Mouse (Mus musculus) urinary bladder, postnatal 25 days (tissue): ENCODE measurements at regions not wholly inside any gene's neighbourhood (a gene's known extent, or its start where the extent isn't known, plus 50 kb on each side); places are given as distances from the start of the nearest gene placed in this dataset.

ENCODE experiments used
- DNase-seq: peaks from one replicate; pipeline ENCODE4 v3.0.0; 2022; ENCODE audit warnings: low spot score

DNA sequence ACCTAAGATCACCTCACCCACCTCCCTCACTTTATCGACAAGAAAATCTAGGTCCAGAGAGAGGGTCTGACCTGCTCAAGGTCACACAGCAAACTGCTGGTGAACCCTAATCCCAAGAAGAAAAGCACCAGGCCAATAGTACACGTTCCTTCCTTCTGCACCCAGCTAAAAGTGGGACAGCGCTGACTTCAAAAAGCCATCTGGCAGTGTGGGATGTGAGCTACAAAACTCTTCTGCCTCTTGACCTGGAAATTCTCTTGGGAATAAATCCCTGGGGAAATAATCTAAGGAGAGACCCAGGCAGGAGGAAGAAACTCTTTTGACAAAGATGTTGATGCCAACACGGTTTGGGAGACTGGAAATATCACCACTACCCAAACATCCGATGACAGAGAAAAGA lies 175.4 kb downstream of the Cct6b start:
- no peak for DNase-seq

GRCm38 (mm10) chr11:82579841-82580415 lies 184.2 kb downstream of the Cct6b start:
- DNase-seq, result no peak

GRCm38 (mm10) chr11:82576019-82576418 lies 187.3 kb downstream of the Tmem132e start:
- DNase-seq, result no peak

GRCm38 (mm10) chr11:82573126-82573525 lies 184.4 kb downstream of the Tmem132e start:
- DNase-seq, result no peak

DNA sequence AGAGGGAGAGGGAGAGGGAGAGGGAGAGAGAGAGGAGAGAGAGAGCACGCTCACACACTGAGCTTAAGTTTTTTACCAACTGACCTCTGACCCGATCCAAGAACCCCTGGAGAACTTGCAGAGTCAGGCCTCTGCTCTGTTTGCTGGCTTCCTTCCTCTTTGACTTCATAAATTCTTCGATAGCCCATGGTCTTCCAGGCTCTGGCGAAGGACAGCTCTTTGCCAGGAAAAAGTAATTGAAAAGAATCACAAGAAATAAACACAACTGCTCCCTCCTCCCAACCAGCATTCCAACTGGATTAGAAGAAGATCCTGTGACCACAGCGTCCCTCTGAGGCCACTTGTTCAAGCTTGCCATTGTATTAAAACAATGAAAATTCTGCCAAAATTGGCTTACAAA lies 182.8 kb downstream of the Tmem132e start:
- no peak for DNase-seq

- no peak for DNase-seq
These were observed 181.1 kb downstream of the Tmem132e start for GRCm38 (mm10) chr11:82569819-82570218.

GRCm38 (mm10) chr11:82568219-82568676 lies 179.5 kb downstream of the Tmem132e start:
- no peak for DNase-seq

GRCm38 (mm10) chr11:82567014-82567685 lies 178.4 kb downstream of the Tmem132e start:
- DNase-seq, result no peak

DNA sequence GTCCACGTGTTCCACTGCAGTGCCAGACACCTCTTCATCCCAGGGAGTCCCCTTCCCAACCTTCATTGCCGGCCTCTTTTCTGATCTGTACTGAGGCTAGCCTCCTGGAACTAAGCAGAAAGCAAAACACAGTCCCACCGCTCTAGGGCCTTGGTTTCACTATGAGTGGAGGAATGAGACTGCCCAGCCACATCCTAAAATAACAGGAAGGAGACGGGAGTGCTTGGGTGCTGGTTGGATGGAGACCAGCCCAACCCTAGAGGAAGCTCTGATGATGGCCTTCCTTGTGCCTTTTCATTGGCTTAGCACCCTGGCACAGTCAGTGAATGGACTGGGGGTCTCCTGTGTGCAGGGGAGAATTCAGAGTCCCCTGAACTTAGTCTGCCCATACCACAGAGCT lies 177.4 kb downstream of the Tmem132e start:
- DNase-seq, result no peak

GRCm38 (mm10) chr11:82564181-82564580 lies 175.5 kb downstream of the Tmem132e start:
- no peak for DNase-seq

DNA sequence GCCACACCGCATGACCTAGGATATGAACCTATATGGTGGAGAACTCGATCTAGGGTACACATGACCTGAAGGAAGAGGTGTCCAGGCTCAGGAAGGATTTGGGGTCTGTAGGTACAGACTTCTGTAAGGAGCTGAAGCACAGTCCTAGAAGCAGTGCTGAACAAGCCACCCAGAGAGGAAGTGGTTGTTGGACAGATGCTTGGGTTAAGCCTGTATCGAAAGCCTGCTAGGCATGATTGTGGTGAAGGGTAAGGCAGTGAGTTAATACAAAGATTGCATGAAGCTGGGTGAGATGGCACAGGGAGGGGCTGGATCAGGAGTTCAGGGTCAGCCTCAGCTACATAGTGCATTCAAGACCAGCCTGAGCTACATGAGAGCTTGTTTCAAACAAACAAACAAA lies 153.3 kb downstream of the Tmem132e start:
- no peak for DNase-seq

DNA sequence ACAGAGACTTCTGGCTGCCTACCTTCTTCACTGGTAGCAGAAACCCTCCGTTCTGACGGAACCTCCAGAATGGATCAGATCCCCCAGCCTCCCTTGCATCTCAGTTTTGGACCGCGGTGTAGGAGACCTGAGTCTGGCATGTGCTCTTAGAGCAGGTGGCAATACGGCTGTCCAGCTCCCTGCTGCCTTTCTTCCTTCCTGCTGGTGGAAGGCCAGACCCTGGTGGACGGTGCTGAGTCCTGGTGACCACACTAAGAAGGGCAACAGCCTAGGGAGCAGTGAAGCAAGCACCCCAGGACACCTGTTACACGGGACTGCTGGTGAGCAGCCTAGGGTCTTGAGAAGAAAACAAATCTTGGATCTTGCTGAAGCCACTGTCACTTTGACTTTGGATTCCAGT lies 152.7 kb downstream of the Tmem132e start:
- no peak for DNase-seq

GRCm38 (mm10) chr11:82537931-82538330 lies 149.2 kb downstream of the Tmem132e start:
- DNase-seq, result no peak

DNA sequence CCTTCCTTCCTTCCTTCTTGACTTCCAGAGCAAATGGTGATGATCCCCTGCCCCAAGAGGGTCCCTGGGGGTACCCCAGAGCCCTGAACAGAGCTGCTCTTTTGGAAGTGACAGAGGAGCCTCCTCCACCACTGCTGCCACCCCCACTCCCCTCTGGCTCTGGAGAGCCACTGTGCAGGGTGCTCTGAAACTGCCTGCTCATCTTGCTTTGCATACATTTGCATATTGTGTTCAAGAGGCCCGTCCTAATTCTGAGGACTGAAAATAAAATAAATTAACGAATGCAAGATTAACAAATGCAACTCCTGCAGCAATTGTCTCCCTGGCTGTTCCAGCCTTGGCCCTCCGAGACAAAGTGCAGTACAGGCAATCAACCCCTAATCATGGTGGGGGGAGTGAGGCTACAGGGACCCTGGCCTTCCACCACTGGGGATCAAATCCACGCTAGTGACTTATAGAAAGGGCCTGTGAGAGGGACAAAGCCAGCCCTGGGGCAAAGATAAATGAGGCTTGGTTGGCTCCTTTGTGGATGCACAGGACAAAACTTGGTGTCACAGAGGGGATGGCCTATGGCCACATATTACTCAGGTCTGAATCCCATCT lies 134.6 kb downstream of the Tmem132e start:
- DNase-seq, result no peak

DNA sequence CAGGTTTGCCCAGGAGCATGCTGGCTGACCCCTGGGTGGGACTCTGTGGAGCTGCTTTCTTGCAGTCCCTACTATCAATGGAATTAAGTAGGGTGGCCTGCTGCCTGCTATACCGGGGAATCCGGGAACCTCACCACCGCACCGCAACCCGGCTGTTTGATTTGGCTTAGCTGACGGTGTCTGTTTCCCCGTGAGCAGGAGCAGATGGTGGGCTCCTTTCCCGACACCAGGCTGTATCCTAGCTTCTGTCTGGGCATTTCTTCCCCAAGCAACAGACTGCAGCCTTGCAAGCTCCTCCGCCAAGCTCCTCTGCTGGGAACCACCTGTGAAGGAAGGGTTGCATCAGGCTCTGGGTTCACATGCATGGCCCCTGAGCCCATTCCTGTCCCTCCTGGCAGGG lies 132.7 kb downstream of the Tmem132e start:
- no peak for DNase-seq

- DNase-seq, result no peak
These were observed 130.0 kb downstream of the Tmem132e start for GRCm38 (mm10) chr11:82518691-82519090.

DNA sequence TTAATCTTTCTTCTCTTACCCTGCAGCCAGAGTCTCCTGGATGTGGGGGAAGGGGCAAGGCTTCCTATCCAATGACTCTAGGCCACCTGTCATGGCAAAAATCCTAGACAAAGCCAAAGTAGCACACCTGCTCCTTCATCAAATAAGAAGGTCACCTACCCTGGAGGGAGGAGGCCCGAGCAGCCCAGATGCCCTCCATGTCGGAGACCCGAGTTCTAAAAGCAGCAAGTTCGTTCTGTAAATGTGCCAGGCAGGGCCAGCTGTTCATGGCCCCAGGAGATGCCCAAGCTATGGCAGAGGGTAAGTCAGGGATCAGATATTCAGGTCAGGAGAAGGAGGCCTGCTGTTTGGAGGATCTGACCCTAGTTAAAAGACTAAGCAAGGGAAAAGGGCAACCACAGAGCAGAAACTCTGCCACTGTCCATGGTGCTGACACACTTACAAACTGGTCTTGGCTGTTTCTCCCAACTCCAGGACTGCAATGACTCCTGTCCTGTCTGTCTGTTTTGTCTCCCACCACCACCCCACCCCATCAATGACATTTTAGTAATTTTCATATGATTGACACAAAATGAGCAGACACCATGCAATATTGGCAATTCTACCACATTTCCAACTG lies 125.9 kb downstream of the Tmem132e start:
- no peak for DNase-seq

DNA sequence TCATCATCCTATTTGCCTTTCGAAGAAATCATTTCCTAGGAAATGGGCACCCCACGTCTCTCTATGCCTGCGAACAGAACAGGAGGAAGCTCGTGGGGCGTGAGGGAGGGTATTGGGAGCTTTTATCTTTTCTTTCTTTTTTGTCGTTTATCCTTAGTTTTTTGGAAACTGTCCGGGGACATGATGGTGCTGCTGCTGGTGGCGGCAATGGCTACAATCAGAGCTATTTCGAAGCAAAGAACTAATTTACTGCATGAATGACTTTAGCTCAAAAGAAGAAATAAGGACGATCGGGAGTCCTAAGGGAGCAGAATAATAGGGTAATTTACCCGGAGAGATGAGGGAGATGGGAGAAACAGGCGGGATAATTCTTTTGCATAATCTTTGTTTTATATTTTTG lies 119.9 kb downstream of the Tmem132e start:
- DNase-seq, result no peak
